Mouse (Mus musculus) kidney, postnatal 0 days (tissue): ENCODE measurements around the gene Ubash3a. TPM values are rescaled to one million over a fixed set of nuclear protein-coding genes. Genes with fewer than 3 reads are reported as not detected.

Source experiments
- ATAC-seq: fragments of 200-750 bp; cut with Nextera tagmentation; replicated peaks from 2 replicates; pipeline ENCODE4 v1.8.0; 2017; ENCODE audit warnings: low read depth, moderate number of reproducible peaks, moderate TSS enrichment, moderate library complexity; ENCODE audit not compliant: low FRiP score
- DNase-seq: peaks from one replicate; pipeline ENCODE4 v3.0.0-alpha.2; 2016; ENCODE audit warnings: low spot score
- H3K27ac ChIP-seq: fragments of 300-500 bp; sonication (generic); 2 replicates; pipeline ENCODE4 v1.5.1; 2014; ENCODE audit warnings: mild to moderate bottlenecking
- H3K27me3 ChIP-seq: fragments of 300-500 bp; sonication (generic); 2 replicates; pipeline ENCODE4 v1.6.1; 2014; ENCODE audit warnings: low read length, mixed read lengths; ENCODE audit not compliant: insufficient read depth
- H3K36me3 ChIP-seq: fragments of 300-500 bp; sonication (generic); 2 replicates; pipeline ENCODE4 v1.6.1; 2014; ENCODE audit warnings: low read length, mixed read lengths; ENCODE audit not compliant: insufficient read depth
- H3K4me1 ChIP-seq: fragments of 300-500 bp; sonication (generic); replicated peaks from 2 replicates; pipeline ENCODE4 v1.6.1; 2014; ENCODE audit warnings: antibody characterized with exemption, low read length, mixed read lengths; ENCODE audit not compliant: insufficient read depth
- H3K4me2 ChIP-seq: fragments of 300-500 bp; sonication (generic); 2 replicates; pipeline ENCODE4 v1.6.1; 2014; ENCODE audit warnings: mild to moderate bottlenecking, low read length, moderate library complexity, mixed read lengths
- H3K4me3 ChIP-seq: fragments of 300-500 bp; sonication (generic); replicated peaks from 2 replicates; pipeline ENCODE4 v1.5.1; 2014; ENCODE audit warnings: low read depth, low read length
- H3K9ac ChIP-seq: fragments of 300-500 bp; sonication (generic); 2 replicates; pipeline ENCODE4 v1.6.1; 2014; ENCODE audit warnings: low read depth, low read length
- H3K9me3 ChIP-seq: fragments of 300-500 bp; sonication (generic); replicated peaks from 2 replicates; pipeline ENCODE4 v1.6.1; 2016; ENCODE audit warnings: low read length, inconsistent platforms, mixed read lengths
- CTCF ChIP-seq: IDR thresholded peaks from 2 replicates; pipeline ENCODE4 v1.5.1; 2016; ENCODE audit warnings: antibody characterized with exemption, low read depth, mild to moderate bottlenecking, moderate library complexity
- WGBS: fragments of 180-500 bp; shearing (Covaris S2); extraction: QIAGEN DNeasy Blood & Tissue Kit; methylation state at CpG from one replicate; pipeline ENCODE4 v1.1.7; 2014; 5-methylcytosine and 5-hydroxymethylcytosine counted together
- polyA plus RNA-seq: library from polyadenylated mRNA; unstranded; fragments of >200 nt; fragmentation: Nextera tagmentation; extraction: Ambion mirVana; gene quantifications from 2 replicates; pipeline ENCODE4 v1.2.1, GENCODE M21; 2015

The Ubash3a gene
- polyA plus RNA-seq, 1 experiment from 2014 or later = 0.14 TPM

DNA sequence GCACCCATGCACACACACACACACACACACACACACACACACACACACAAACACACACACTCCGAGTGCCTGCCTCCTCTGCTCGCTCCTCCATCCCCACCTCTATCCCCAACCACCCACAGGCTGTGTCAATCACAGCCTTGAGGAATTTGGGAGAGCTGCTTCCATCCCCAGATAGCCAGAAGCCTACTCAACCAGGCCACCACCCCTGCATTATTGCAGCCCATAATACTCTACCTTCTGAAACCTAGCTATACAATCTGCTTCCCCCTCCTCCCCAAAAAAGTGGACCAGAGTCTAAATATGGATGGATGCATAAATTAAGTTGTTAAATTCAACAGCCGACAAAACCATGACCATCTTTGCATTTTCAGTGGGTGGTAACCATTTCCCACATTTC is 18.7 kb downstream of the Ubash3a start:
- Histone ChIP-seq H3K9ac (no peak overlapping the region), H3K36me3 (no peaks in the 10 kb centered on the region), H3K9me3 (no peaks in the 10 kb centered on the region), H3K4me2 (no peak overlapping the region), H3K27me3 (no peaks in the 10 kb centered on the region), H3K4me3 (no peak overlapping the region), H3K4me1 (no peaks in the 10 kb centered on the region), H3K27ac (no peak overlapping the region)
- no peak for TF ChIP-seq CTCF
- WGBS = 56% methylated on average over 3 of the region's 3 CpGs
- ATAC-seq (no peak), DNase-seq (no peak)

- H3K9me3 ChIP-seq = no peaks in the 10 kb centered on the region
- 72% methylated on average over 7 of the region's 7 CpGs for WGBS
- no peaks in the 10 kb centered on the region for H3K36me3 ChIP-seq
- no peak overlapping the region for H3K9ac ChIP-seq
- H3K27ac ChIP-seq = no peak overlapping the region
- ATAC-seq = no peak
- H3K4me3 ChIP-seq = no peak overlapping the region
- no peaks in the 10 kb centered on the region for H3K27me3 ChIP-seq
- no peaks in the 10 kb centered on the region for H3K4me1 ChIP-seq
- no peak for TF ChIP-seq CTCF
- no peak for DNase-seq
- H3K4me2 ChIP-seq = no peak overlapping the region
These were observed 19.3 kb downstream of the Ubash3a start for GRCm38 (mm10) chr17:31226931-31227330.

- Histone ChIP-seq H3K4me3 (no peak overlapping the region), H3K36me3 (no peaks in the 10 kb centered on the region), H3K27me3 (no peaks in the 10 kb centered on the region), H3K9me3 (no peaks in the 10 kb centered on the region), H3K4me2 (no peak overlapping the region), H3K4me1 (no peaks in the 10 kb centered on the region), H3K9ac (no peak overlapping the region), H3K27ac (no peak overlapping the region)
- TF ChIP-seq CTCF = no peak
- 67% methylated on average over 6 of the region's 6 CpGs for WGBS
- ATAC-seq (no peak), DNase-seq (no peak)
These were observed 24.1 kb downstream of the Ubash3a start for GRCm38 (mm10) chr17:31231780-31232179.

GRCm38 (mm10) chr17:31232251-31233010 is 24.8 kb downstream of the Ubash3a start:
- no peak overlapping the region for H3K27ac ChIP-seq
- no peak for TF ChIP-seq CTCF
- no peak overlapping the region for H3K4me2 ChIP-seq
- H3K27me3 ChIP-seq = no peaks in the 10 kb centered on the region
- ATAC-seq (no peak), DNase-seq (no peak)
- no peak overlapping the region for H3K4me3 ChIP-seq
- no peak overlapping the region for H3K9ac ChIP-seq
- WGBS = 36% methylated on average over 8 of the region's 8 CpGs
- H3K4me1 ChIP-seq = no peaks in the 10 kb centered on the region
- H3K9me3 ChIP-seq = no peaks in the 10 kb centered on the region
- no peaks in the 10 kb centered on the region for H3K36me3 ChIP-seq

DNA sequence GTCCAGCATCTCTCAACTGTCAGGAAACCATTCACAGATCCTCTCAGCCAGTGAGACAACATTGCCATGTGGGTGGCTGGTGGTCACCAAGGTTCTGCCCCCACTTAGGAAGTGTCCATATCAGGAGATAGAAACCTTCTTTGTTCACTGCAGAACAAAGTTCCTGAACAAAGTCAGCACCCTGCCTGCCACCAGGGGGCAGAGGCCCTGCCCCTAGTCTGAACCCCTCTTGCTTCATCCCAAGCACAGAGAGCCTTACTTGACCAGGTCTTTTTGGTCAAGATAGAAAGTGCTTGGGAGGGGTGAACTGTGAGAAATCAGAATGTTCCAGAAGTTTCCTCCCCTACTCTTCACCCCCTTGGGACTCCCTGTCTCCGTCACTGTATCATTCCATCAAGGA is 28.2 kb downstream of the Ubash3a start:
- no peak for DNase-seq
- H3K4me2 ChIP-seq = no peak overlapping the region
- no peak overlapping the region for H3K4me3 ChIP-seq
- 96% methylated on average over 1 of the region's 1 CpGs for WGBS
- H3K27ac ChIP-seq = no peak overlapping the region
- ATAC-seq = no peak
- no peaks in the 10 kb centered on the region for H3K4me1 ChIP-seq
- H3K27me3 ChIP-seq = no peaks in the 10 kb centered on the region
- no peaks in the 10 kb centered on the region for H3K36me3 ChIP-seq
- peak; percentile 33; the same call in 1 of the 2 replicates for TF ChIP-seq CTCF
- no peak overlapping the region for H3K9ac ChIP-seq
- H3K9me3 ChIP-seq = no peaks in the 10 kb centered on the region

GRCm38 (mm10) chr17:31238234-31239020 is 30.8 kb downstream of the Ubash3a start:
- H3K27me3 ChIP-seq = no peaks in the 10 kb centered on the region
- no peaks in the 10 kb centered on the region for H3K4me1 ChIP-seq
- no peak overlapping the region for H3K27ac ChIP-seq
- TF ChIP-seq CTCF = no peak
- no peak for DNase-seq
- WGBS = 82% methylated on average over 7 of the region's 7 CpGs
- H3K9ac ChIP-seq = no peak overlapping the region
- H3K4me2 ChIP-seq = no peak overlapping the region
- H3K4me3 ChIP-seq = no peak overlapping the region
- H3K9me3 ChIP-seq = no peaks in the 10 kb centered on the region
- ATAC-seq = no peak
- no peaks in the 10 kb centered on the region for H3K36me3 ChIP-seq
